ENCODE assay signal across 16 mouse cellular contexts in the genomic region with DNA sequence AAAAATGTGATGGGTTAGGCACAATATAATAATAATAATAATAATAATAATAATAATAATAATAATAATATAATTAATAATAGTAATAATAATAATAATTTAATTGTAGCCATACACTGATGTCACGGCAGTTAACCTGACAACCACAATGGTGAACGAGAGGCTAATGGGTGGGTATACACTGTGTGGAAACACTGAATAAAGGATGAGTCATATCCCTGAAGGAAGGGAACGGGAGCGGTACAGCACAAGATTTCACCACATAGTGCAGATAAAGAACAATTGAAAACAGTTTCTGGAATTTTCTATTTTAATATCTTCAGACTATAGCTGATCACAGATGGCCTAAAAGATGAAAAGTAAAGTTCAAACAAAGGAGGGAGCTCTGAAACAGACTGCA.
"Had no signal": no experiment of that assay in that cellular context is flagged by ENCODE, and none has a peak within 500 bp of the region (broad histone marks: within the 10 kb centered on the region; RNA-seq: fewer than 3 reads in every experiment).

No protein-coding gene starts in this region.

- H3K4me2 ChIP-seq: lung, embryonic 15.5 days; midbrain, embryonic 11.5 days; midbrain, embryonic 13.5 days; midbrain, embryonic 15.5 days; neural tube, embryonic 13.5 days; stomach, embryonic 15.5 days had no signal

- H3K4me3 ChIP-seq: lung, embryonic 15.5 days; megakaryocyte, embryonic 14.5 days; midbrain, embryonic 13.5 days; midbrain, embryonic 15.5 days; neural tube, embryonic 13.5 days; stomach, embryonic 15.5 days had no signal

- ATAC-seq: lung, postnatal 0 days; midbrain, embryonic 13.5 days; midbrain, embryonic 15.5 days had no signal

- H3K4me1 ChIP-seq: lung, embryonic 15.5 days; megakaryocyte, embryonic 14.5 days; midbrain, embryonic 13.5 days; midbrain, embryonic 15.5 days; neural tube, embryonic 13.5 days; stomach, embryonic 15.5 days had no signal

- H3K27ac ChIP-seq: lung, embryonic 15.5 days; macrophage; midbrain, embryonic 13.5 days; midbrain, embryonic 15.5 days; neural tube, embryonic 13.5 days; stomach, embryonic 15.5 days had no signal

- H3K9me3 ChIP-seq: lung, embryonic 15.5 days; midbrain, embryonic 13.5 days; midbrain, embryonic 15.5 days; neural tube, embryonic 13.5 days; stomach, embryonic 15.5 days had no signal

- H3K36me3 ChIP-seq: lung, embryonic 15.5 days; midbrain, embryonic 13.5 days; midbrain, embryonic 15.5 days; neural tube, embryonic 13.5 days; stomach, embryonic 15.5 days had no signal

- H3K9ac ChIP-seq: lung, embryonic 15.5 days; midbrain, embryonic 13.5 days; midbrain, embryonic 15.5 days; neural tube, embryonic 13.5 days; stomach, embryonic 15.5 days had no signal

- DNase-seq: lung, adult 2 months; lung, postnatal 14 days; lung, postnatal 36 days; right cerebral cortex, postnatal 14 days; thymus, adult 18-20 months; thymus, postnatal 14 days; thymus, postnatal 36 days had no signal

- H3K27me3 ChIP-seq: lung, embryonic 15.5 days; megakaryocyte, embryonic 14.5 days; midbrain, embryonic 13.5 days; midbrain, embryonic 15.5 days; neural tube, embryonic 13.5 days; stomach, embryonic 15.5 days had no signal
